Mouse (Mus musculus) large intestine, adult 2 months (tissue): Measurements from ENCODE around the gene Olfr615. TPM values are rescaled to one million over a fixed set of nuclear protein-coding genes. Genes with fewer than 3 reads are reported as not detected.
"Not testable (repeated sequence)": the region's sequence is repeated elsewhere in the genome, so short reads cannot be mapped to it uniquely, and the experiment has no call there.

Source experiments
- DNase-seq: peaks from one replicate; pipeline ENCODE4 v3.0.0-alpha.2; 2012; ENCODE audit warnings: low read depth, low spot score
- WGBS: fragments of 180-500 bp; shearing (Covaris S2); methylation state at CpG from one replicate; pipeline ENCODE4 v1.1.7; 2018; 5-methylcytosine and 5-hydroxymethylcytosine counted together
- polyA plus RNA-seq: library from polyadenylated mRNA; depleted of rRNA; stranded (reverse); fragments of >200 nt; gene quantifications from 2 replicates; pipeline ENCODE4 v1.2.3, GENCODE M21; 2012; rRNA removed

The Olfr615 gene
- not detected in 2 replicates for polyA plus RNA-seq

- 83% methylated on average over 2 of the region's 2 CpGs for WGBS
- DNase-seq: no peak
These were observed at the start of gene Olfr615 for GRCm38 (mm10) chr7:103555779-103556178. TSS of gene Olfr615 (plus strand) at chr7:103556079.

- 77% methylated on average over 2 of the region's 2 CpGs for WGBS
These were observed 43.9 kb upstream of the Olfr615 start, which contains the start of gene Olfr610 for GRCm38 (mm10) chr7:103512022-103512421. TSS of gene Olfr610 (minus strand) at chr7:103512122.

GRCm38 (mm10) chr7:103520746-103521145, 35.1 kb upstream of the Olfr615 start, which contains the start of gene Olfr611:
TSS of gene Olfr611 (minus strand) at chr7:103520846.
- WGBS: 44% methylated on average over 1 of the region's 1 CpGs
- not testable (repeated sequence) for DNase-seq

More at GRCm38 (mm10) chr7:103512022-103512421, 43.9 kb upstream of the Olfr615 start, which contains the start of gene Olfr610:
- no peak for DNase-seq

- not testable (repeated sequence) for DNase-seq
- 84% methylated on average over 2 of the region's 2 CpGs for WGBS
These were observed 13.3 kb upstream of the Olfr615 start, which contains the start of gene Olfr612 for GRCm38 (mm10) chr7:103542617-103543016. TSS of gene Olfr612 (minus strand) at chr7:103542717.

- no peak for DNase-seq
- 74% methylated on average over 2 of the region's 2 CpGs for WGBS
These were observed 8.1 kb upstream of the Olfr615 start, which contains the start of gene Olfr613 for GRCm38 (mm10) chr7:103547774-103548173. TSS of gene Olfr613 (plus strand) at chr7:103548074.

- WGBS: 68% methylated on average over 3 of the region's 3 CpGs
- DNase-seq: no peak
These were observed 13.2 kb downstream of the Olfr615 start, which contains the start of gene Olfr616 for GRCm38 (mm10) chr7:103569043-103569442. TSS of gene Olfr616 (minus strand) at chr7:103569143.

GRCm38 (mm10) chr7:103572761-103573160, 16.9 kb downstream of the Olfr615 start, which contains the start of gene Olfr617:
TSS of gene Olfr617 (plus strand) at chr7:103573061.
- WGBS: 86% methylated on average over 1 of the region's 1 CpGs
- no peak for DNase-seq

GRCm38 (mm10) chr7:103589803-103590202, 33.9 kb downstream of the Olfr615 start, which contains the start of gene Olfr618:
TSS of gene Olfr618 (plus strand) at chr7:103590103.
- no peak for DNase-seq
- WGBS: 55% methylated on average over 2 of the region's 2 CpGs

GRCm38 (mm10) chr7:103600275-103600674, 44.4 kb downstream of the Olfr615 start, which contains the start of gene Olfr619:
TSS of gene Olfr619 (plus strand) at chr7:103600575.
- no peak for DNase-seq

- no peak for DNase-seq
- 80% methylated on average over 2 of the region's 2 CpGs for WGBS
These were observed 51.5 kb downstream of the Olfr615 start for GRCm38 (mm10) chr7:103607425-103607824.

GRCm38 (mm10) chr7:103612434-103612833, 56.6 kb downstream of the Olfr615 start, which contains the start of gene Olfr620:
TSS of gene Olfr620 (minus strand) at chr7:103612534.
- 66% methylated on average over 2 of the region's 2 CpGs for WGBS
- no peak for DNase-seq

Other genes with a start within 250 kb of the Olfr615 start
- not detected in 2 replicates for gene Olfr597, start 239.8 kb upstream of the Olfr615 start, polyA plus RNA-seq
- gene Olfr598, start 232.5 kb upstream of the Olfr615 start, polyA plus RNA-seq: not detected in 2 replicates
- not detected in 2 replicates for gene Olfr599, start 220.2 kb upstream of the Olfr615 start, polyA plus RNA-seq
- not detected in 2 replicates for gene Olfr600, start 206.4 kb upstream of the Olfr615 start, polyA plus RNA-seq
- gene Olfr601, start 193.4 kb upstream of the Olfr615 start, polyA plus RNA-seq: not detected in 2 replicates
- not detected in 2 replicates for gene Olfr603, start 169.9 kb upstream of the Olfr615 start, polyA plus RNA-seq
- gene Usp17lc, start 141.0 kb upstream of the Olfr615 start, polyA plus RNA-seq: not detected in 2 replicates
- not detected in 2 replicates for gene Olfr605, start 110.6 kb upstream of the Olfr615 start, polyA plus RNA-seq
- not detected in 2 replicates for gene Olfr606, start 107.0 kb upstream of the Olfr615 start, polyA plus RNA-seq
- gene Olfr607, start 91.9 kb upstream of the Olfr615 start, polyA plus RNA-seq: not detected in 2 replicates
- not detected in 2 replicates for gene Olfr608, start 86.2 kb upstream of the Olfr615 start, polyA plus RNA-seq
- gene Olfr609, start 58.0 kb upstream of the Olfr615 start, polyA plus RNA-seq: not detected in 2 replicates
- not detected in 2 replicates for gene Olfr610, start 44.0 kb upstream of the Olfr615 start, polyA plus RNA-seq
- gene Olfr611, start 35.2 kb upstream of the Olfr615 start, polyA plus RNA-seq: not detected in 2 replicates
- not detected in 2 replicates for gene Olfr612, start 13.4 kb upstream of the Olfr615 start, polyA plus RNA-seq
- gene Olfr613, start 8.0 kb upstream of the Olfr615 start, polyA plus RNA-seq: not detected in 2 replicates
- gene Olfr616, start 13.1 kb downstream of the Olfr615 start, polyA plus RNA-seq: not detected in 2 replicates
- gene Olfr617, start 17.0 kb downstream of the Olfr615 start, polyA plus RNA-seq: not detected in 2 replicates
- not detected in 2 replicates for gene Olfr618, start 34.0 kb downstream of the Olfr615 start, polyA plus RNA-seq
- gene Olfr619, start 44.5 kb downstream of the Olfr615 start, polyA plus RNA-seq: not detected in 2 replicates
- gene Olfr620, start 56.5 kb downstream of the Olfr615 start, polyA plus RNA-seq: not detected in 2 replicates
- not detected in 2 replicates for gene Olfr622, start 86.6 kb downstream of the Olfr615 start, polyA plus RNA-seq
- gene Olfr623, start 107.6 kb downstream of the Olfr615 start, polyA plus RNA-seq: not detected in 2 replicates
- not detected in 2 replicates for gene Olfr624, start 115.1 kb downstream of the Olfr615 start, polyA plus RNA-seq
- gene Olfr625-ps1, start 126.6 kb downstream of the Olfr615 start, polyA plus RNA-seq: not detected in 2 replicates
- gene Olfr243, start 158.6 kb downstream of the Olfr615 start, polyA plus RNA-seq: not detected in 2 replicates
- not detected in 2 replicates for gene Olfr628, start 174.3 kb downstream of the Olfr615 start, polyA plus RNA-seq
- gene Olfr629, start 188.9 kb downstream of the Olfr615 start, polyA plus RNA-seq: not detected in 2 replicates
- not detected in 2 replicates for gene Olfr630, start 201.3 kb downstream of the Olfr615 start, polyA plus RNA-seq
- not detected in 2 replicates for gene Olfr69, start 215.5 kb downstream of the Olfr615 start, polyA plus RNA-seq
- gene Olfr68, start 223.6 kb downstream of the Olfr615 start, polyA plus RNA-seq: not detected in 2 replicates
- not detected in 2 replicates for gene Olfr67, start 235.7 kb downstream of the Olfr615 start, polyA plus RNA-seq